ENCODE assay signal across 8 mouse cellular contexts in genomic region chr2:154549127-154549885, GRCm38 (mm10). TPM values are rescaled to one million over a fixed set of nuclear protein-coding genes. Genes with fewer than 3 reads are reported as not detected.
DNase-seq lines count a peak whose midpoint lies in the region; ATAC-seq and TF ChIP-seq lines count a peak whose summit lies in the region.

No protein-coding gene starts in this region.

- H3K27me3 ChIP-seq in embryonic facial prominence, embryonic 11.5 days (ENCODE audit: control insufficient read depth, insufficient read depth, low read length), result peaks cover 3% of the 10 kb centered on the region
- no peaks in the 10 kb centered on the region for H3K27me3 ChIP-seq in kidney, adult 2 months (replicated peaks; ENCODE audit: control insufficient read depth, insufficient read depth, low read length)
- H3K27me3 ChIP-seq in lung, embryonic 14.5 days (ENCODE audit: insufficient read depth, low read length), result peaks cover 27% of the 10 kb centered on the region

- H3K36me3 ChIP-seq in embryonic facial prominence, embryonic 11.5 days (replicated peaks; ENCODE audit: control insufficient read depth, insufficient read depth, low read depth, low read length), result no peaks in the 10 kb centered on the region
- H3K36me3 ChIP-seq in kidney, adult 2 months (ENCODE audit: control insufficient read depth, insufficient read depth, low read length), result no peaks in the 10 kb centered on the region
- H3K36me3 ChIP-seq in lung, embryonic 14.5 days (ENCODE audit: insufficient read depth), result 0 out of 2 replicates have a peak, but pooled peaks cover 3% of the 10 kb centered on the region

- no peak for TF ChIP-seq CTCF in kidney, adult 2 months (conservative IDR thresholded peaks at IDR 0.05; ENCODE audit: insufficient read depth, insufficient read length, low read depth, low read length)
- TF ChIP-seq CTCF in lung, embryonic 14.5 days (IDR thresholded peaks at IDR 0.05; ENCODE audit: low read depth), result no peak

- WGBS in embryonic facial prominence, embryonic 11.5 days, result 3% methylated on average over 44 of the region's 48 CpGs
- WGBS in kidney, adult 2 months, result 8% methylated on average over 48 of the region's 48 CpGs
- WGBS in lung, embryonic 14.5 days, result 2% methylated on average over 48 of the region's 48 CpGs

- H3K4me2 ChIP-seq in embryonic facial prominence, embryonic 11.5 days (ENCODE audit: low read depth, low read length), result peak overlapping the region; percentile 91
- H3K4me2 ChIP-seq in lung, embryonic 14.5 days, result peak overlapping the region; percentile 90

- H3K9me3 ChIP-seq in embryonic facial prominence, embryonic 11.5 days (replicated peaks; ENCODE audit: control insufficient read depth, low read length), result no peaks in the 10 kb centered on the region
- H3K9me3 ChIP-seq in lung, embryonic 14.5 days (ENCODE audit: low read depth, low read length), result no peaks in the 10 kb centered on the region

- peak; percentile 24 for ATAC-seq in embryonic facial prominence, embryonic 11.5 days (replicated peaks; ENCODE audit: insufficient number of reproducible peaks, low FRiP score, low TSS enrichment, low read depth)
- peak; percentile 76 for ATAC-seq in lung, embryonic 14.5 days (ENCODE audit: insufficient read depth)

- peak overlapping the region; percentile 62 for H3K9ac ChIP-seq in embryonic facial prominence, embryonic 11.5 days (replicated peaks; ENCODE audit: low read length)
- peak overlapping the region; percentile 42 for H3K9ac ChIP-seq in lung, embryonic 14.5 days

- H3K4me1 ChIP-seq in embryonic facial prominence, embryonic 11.5 days (ENCODE audit: control insufficient read depth, insufficient read depth, low read length), result peaks cover 4% of the 10 kb centered on the region; the same call in 1 of the 2 replicates
- H3K4me1 ChIP-seq in kidney, adult 2 months (ENCODE audit: control insufficient read depth, insufficient read depth, low read length), result no peaks in the 10 kb centered on the region
- peaks cover 17% of the 10 kb centered on the region for H3K4me1 ChIP-seq in lung, embryonic 14.5 days (ENCODE audit: insufficient read depth)

- TF ChIP-seq POLR2A in kidney, adult 2 months (IDR thresholded peaks at IDR 0.05; ENCODE audit: low read depth, low read length), result no peak

- DNase-seq in layer of hippocampus, postnatal 36 days, result peak; percentile 50 to 61
- DNase-seq in layer of hippocampus, postnatal 14 days (ENCODE audit: low spot score in 2 of 2), result no peak
- DNase-seq in embryonic facial prominence, embryonic 11.5 days (ENCODE audit: low spot score), result peak; percentile 87
- DNase-seq in heart, adult 8-10 months (ENCODE audit: low spot score), result peak; percentile 33
- DNase-seq in kidney, adult 2 months, result peak; percentile 61
- peak; percentile 90 for DNase-seq in lung, embryonic 14.5 days
- DNase-seq in ovary, postnatal 14 days (ENCODE audit: low spot score), result peak; percentile 55
- peak; percentile 81 for DNase-seq in thymus, postnatal 14 days

- H3K4me3 ChIP-seq in embryonic facial prominence, embryonic 11.5 days (ENCODE audit: low read depth, low read length), result peak overlapping the region; percentile 38
- H3K4me3 ChIP-seq in kidney, adult 2 months (ENCODE audit: insufficient read depth, low read depth, low read length), result peak overlapping the region; percentile 9; the same call in 1 of the 2 replicates
- peak overlapping the region; percentile 39 for H3K4me3 ChIP-seq in lung, embryonic 14.5 days (ENCODE audit: low read depth, low read length)

- H3K27ac ChIP-seq in embryonic facial prominence, embryonic 11.5 days (replicated peaks; ENCODE audit: low read depth, low read length), result no peak overlapping the region
- H3K27ac ChIP-seq in kidney, adult 2 months (ENCODE audit: insufficient read depth, low read depth, low read length), result no peak overlapping the region
- H3K27ac ChIP-seq in lung, embryonic 14.5 days (ENCODE audit: low read depth), result no peak overlapping the region; the same call in 1 of the 2 replicates

RNA-seq across cellular contexts. Expression of gene Actl10, which starts 2.3 kb away (rescaled TPM):
- not detected for total RNA-seq in layer of hippocampus, postnatal 36 days (2021)
- not detected for total RNA-seq in layer of hippocampus, postnatal 14 days (2021)
- not detected in 2 replicates for polyA plus RNA-seq in embryonic facial prominence, embryonic 11.5 days (2014; fragmentation: Nextera tagmentation; extraction: Ambion mirVana)
- not detected for total RNA-seq in heart, adult 8-10 months (2022)
- 0.05 TPM in 1 of 2 replicates, not detected in the other for polyA plus RNA-seq in kidney, adult 2 months (2012; rRNA removed)
- polyA plus RNA-seq in lung, embryonic 14.5 days (2014; fragmentation: Nextera tagmentation; extraction: Ambion mirVana), result 0.36 and 0.37 TPM in 2 replicates

RNA-seq across cellular contexts. Expression of gene 1700003F12Rik, which starts 2.4 kb away (rescaled TPM):
- under 1 TPM in 1 of 2 experiments, not detected in 1; 0.99 TPM for total RNA-seq in layer of hippocampus, postnatal 36 days (2021)
- 1 to 10 TPM; 1.0 to 1.4 TPM for total RNA-seq in layer of hippocampus, postnatal 14 days (2021)
- 0.96 and 1.5 TPM in 2 replicates for polyA plus RNA-seq in embryonic facial prominence, embryonic 11.5 days (2014; fragmentation: Nextera tagmentation; extraction: Ambion mirVana)
- not detected for total RNA-seq in heart, adult 8-10 months (2022)
- polyA plus RNA-seq in kidney, adult 2 months (2012; rRNA removed), result 0.29 and 0.52 TPM in 2 replicates
- polyA plus RNA-seq in lung, embryonic 14.5 days (2014; fragmentation: Nextera tagmentation; extraction: Ambion mirVana), result 1.2 and 1.4 TPM in 2 replicates

RNA-seq across cellular contexts. Expression of gene Necab3, which starts 9.4 kb away (rescaled TPM):
- total RNA-seq in layer of hippocampus, postnatal 36 days (2021), result 10 to 100 TPM; 26.8 to 28.6 TPM
- 10 to 100 TPM; 27.7 to 28.0 TPM for total RNA-seq in layer of hippocampus, postnatal 14 days (2021)
- polyA plus RNA-seq in embryonic facial prominence, embryonic 11.5 days (2014; fragmentation: Nextera tagmentation; extraction: Ambion mirVana), result 1.7 and 2.2 TPM in 2 replicates
- total RNA-seq in heart, adult 8-10 months (2022), result 1 to 10 TPM in 1 of 4 experiments, under 1 TPM in 3; 0.25 to 1.2 (median 0.60) TPM
- polyA plus RNA-seq in kidney, adult 2 months (2012; rRNA removed), result 1.5 and 1.8 TPM in 2 replicates
- polyA plus RNA-seq in lung, embryonic 14.5 days (2014; fragmentation: Nextera tagmentation; extraction: Ambion mirVana), result 2.6 and 3.2 TPM in 2 replicates

RNA-seq across cellular contexts. Expression of gene E2f1, which starts 20.4 kb away (rescaled TPM):
- total RNA-seq in layer of hippocampus, postnatal 36 days (2021), result 1 to 10 TPM; 4.9 to 5.8 TPM
- total RNA-seq in layer of hippocampus, postnatal 14 days (2021), result 1 to 10 TPM; 7.1 to 8.0 TPM
- polyA plus RNA-seq in embryonic facial prominence, embryonic 11.5 days (2014; fragmentation: Nextera tagmentation; extraction: Ambion mirVana), result 7.2 and 8.6 TPM in 2 replicates
- 1 to 10 TPM in 1 of 4 experiments, under 1 TPM in 3; 0.25 to 1.2 (median 0.47) TPM for total RNA-seq in heart, adult 8-10 months (2022)
- 3.6 and 4.1 TPM in 2 replicates for polyA plus RNA-seq in kidney, adult 2 months (2012; rRNA removed)
- polyA plus RNA-seq in lung, embryonic 14.5 days (2014; fragmentation: Nextera tagmentation; extraction: Ambion mirVana), result 12.4 and 13.6 TPM in 2 replicates

RNA-seq across cellular contexts. Expression of gene Pxmp4, which starts 54.2 kb away (rescaled TPM):
- 10 to 100 TPM in 1 of 2 experiments, 1 to 10 TPM in 1; 10.0 to 10.5 TPM for total RNA-seq in layer of hippocampus, postnatal 36 days (2021)
- total RNA-seq in layer of hippocampus, postnatal 14 days (2021), result 10 to 100 TPM; 17.2 to 19.8 TPM
- polyA plus RNA-seq in embryonic facial prominence, embryonic 11.5 days (2014; fragmentation: Nextera tagmentation; extraction: Ambion mirVana), result 13.6 and 15.8 TPM in 2 replicates
- 10 to 100 TPM; 25.0 to 31.0 (median 27.2) TPM for total RNA-seq in heart, adult 8-10 months (2022)
- 118 and 138 TPM in 2 replicates for polyA plus RNA-seq in kidney, adult 2 months (2012; rRNA removed)
- polyA plus RNA-seq in lung, embryonic 14.5 days (2014; fragmentation: Nextera tagmentation; extraction: Ambion mirVana), result 24.1 and 25.9 TPM in 2 replicates

Comparison
In these comparisons a context has a peak if more than half of its experiments do, and no peak if none do; other contexts are left out.
1. DNase-seq: peak in layer of hippocampus, postnatal 36 days (2 of 2), embryonic facial prominence, embryonic 11.5 days (single experiment), heart, adult 8-10 months (single experiment), kidney, adult 2 months (single experiment), lung, embryonic 14.5 days (single experiment), ovary, postnatal 14 days (single experiment) and thymus, postnatal 14 days (single experiment); none in layer of hippocampus, postnatal 14 days (0 of 2).
2. RNA of gene Necab3, which starts 9.4 kb away (total RNA-seq): 26.8 to 28.6 TPM in layer of hippocampus, postnatal 36 days and 27.7 to 28.0 TPM in layer of hippocampus, postnatal 14 days; 0.25 to 1.2 TPM in heart, adult 8-10 months; every median in the first group is over 10 times any median in the second.
3. Peak in every context shown above with its lines, with median percentiles within 50 percentile points of each other: H3K4me3 ChIP-seq.